Mouse (Mus musculus) G1E (cell line): ENCODE data around the gene Otud3.

Experiments
- CTCF ChIP-seq: IDR thresholded peaks from 2 replicates; pipeline ENCODE4 v1.5.1; 2012; ENCODE audit warnings: low read depth, low read length, inconsistent platforms, mixed read lengths
- GATA1 ChIP-seq: IDR thresholded peaks from 2 replicates; pipeline ENCODE4 v1.6.1; 2012; ENCODE audit warnings: borderline replicate concordance, low read length, inconsistent platforms, mixed read lengths
- POLR2AphosphoS5 ChIP-seq: IDR thresholded peaks from 2 replicates; pipeline ENCODE4 v1.6.1; 2012; ENCODE audit warnings: low read depth, low read length, inconsistent platforms; ENCODE audit not compliant: insufficient replicate concordance
- TAL1 ChIP-seq: conservative IDR thresholded peaks from 2 replicates; pipeline ENCODE4 v1.6.1; 2012; ENCODE audit warnings: low read depth, low read length, inconsistent platforms, mixed read lengths

DNA sequence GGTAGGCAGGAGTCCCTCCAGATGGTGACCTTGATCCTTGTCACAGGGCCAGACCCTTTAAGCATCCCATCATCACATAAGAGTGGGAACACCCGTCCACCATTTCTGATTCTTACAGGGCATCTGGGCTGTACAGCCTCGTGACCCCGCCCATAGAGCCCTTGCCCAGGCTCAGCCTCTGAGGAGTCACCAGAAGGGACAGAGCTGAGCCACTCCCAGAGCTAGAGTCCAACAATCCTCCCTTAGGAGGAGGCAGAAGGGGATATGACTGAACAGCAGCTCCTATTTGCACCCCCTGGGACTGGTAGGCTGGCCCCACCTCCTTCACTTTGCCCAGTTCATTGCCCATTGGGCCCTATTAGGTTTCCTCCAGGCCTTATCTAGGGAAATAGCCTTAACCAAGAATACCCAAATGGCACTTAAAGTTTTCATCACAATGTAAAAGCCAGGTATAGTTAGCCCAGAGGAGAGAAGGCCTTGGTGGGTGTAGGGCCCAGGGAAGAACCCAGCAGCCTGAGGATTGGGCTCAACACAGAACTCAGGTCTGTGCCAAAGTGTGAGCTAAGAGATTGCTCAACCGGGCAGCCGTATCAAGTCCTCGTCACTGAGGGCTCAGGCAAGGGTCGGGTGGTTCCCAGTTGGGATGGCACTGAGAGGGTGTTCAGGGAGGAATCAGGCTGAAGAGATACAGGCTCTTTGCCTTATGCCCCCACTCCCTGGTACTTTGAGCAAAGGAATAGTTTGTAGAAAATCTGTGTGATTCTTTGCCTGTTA is 32.7 kb downstream of the Otud3 start:
- no peak for TF ChIP-seq GATA1
- no peak for TF ChIP-seq CTCF
- TF ChIP-seq TAL1: no peak
- TF ChIP-seq POLR2AphosphoS5: no peak
